Mouse (Mus musculus): ENCODE results near the gene Rab19. TPM values are rescaled to one million over a fixed set of nuclear protein-coding genes. Genes with fewer than 3 reads are reported as not detected.
"Not testable (repeated sequence)": the region's sequence is repeated elsewhere in the genome, so short reads cannot be mapped to it uniquely, and the experiment has no call there.

Rab19 gene
- total RNA-seq, 2 experiments from 2014 or later, result not detected

DNA sequence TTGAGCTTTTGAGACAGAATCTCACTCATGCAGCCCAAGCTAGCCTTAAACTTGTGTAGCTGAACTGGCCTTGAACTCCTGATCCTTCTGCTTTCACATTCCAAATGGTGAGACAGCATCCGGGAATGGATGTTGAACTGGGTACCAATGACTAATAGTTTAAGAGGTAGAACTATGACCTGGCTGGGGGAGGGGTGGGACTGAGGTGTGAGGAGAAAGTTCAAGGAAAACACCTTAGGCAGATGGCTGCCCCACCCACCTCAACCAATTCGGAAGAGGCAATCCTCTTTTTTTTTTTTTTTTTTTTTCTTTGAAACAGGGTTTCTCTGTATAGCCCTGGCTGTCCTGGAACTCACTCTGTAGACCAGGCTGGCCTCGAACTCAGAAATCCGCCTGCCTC is 45.8 kb downstream of the Rab19 start:
- DNase-seq, result no peak
- intact Hi-C loops (cut with DNase I), result no loop called here

GRCm38 (mm10) chr6:39427276-39428003 is 46.5 kb downstream of the Rab19 start:
- intact Hi-C loops (cut with DNase I), result no loop called here
- no peak for DNase-seq

- intact Hi-C loops (cut with DNase I), result no loop called here
- no peak for DNase-seq
These were observed 48.2 kb downstream of the Rab19 start for GRCm38 (mm10) chr6:39429007-39429788.

DNA sequence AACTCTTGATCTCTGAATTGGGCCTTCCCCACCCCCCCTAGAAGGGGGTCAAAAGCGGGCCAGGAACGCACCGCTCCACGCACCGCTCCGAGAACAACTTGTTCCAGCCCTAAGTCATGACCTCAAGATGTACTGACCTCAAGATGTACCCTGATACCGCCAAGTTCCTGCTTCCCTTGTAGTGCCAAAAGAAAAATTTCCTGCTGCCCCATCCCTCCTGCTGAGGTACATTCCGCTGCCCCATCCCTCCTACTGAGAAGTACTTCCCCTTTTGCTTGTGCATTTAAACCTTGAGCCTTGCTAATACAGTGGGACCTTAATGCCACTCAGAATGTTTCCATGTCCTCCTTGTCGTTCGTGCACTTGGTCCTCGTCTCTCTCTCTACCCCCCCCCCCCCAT is 49.7 kb downstream of the Rab19 start:
- intact Hi-C loops (cut with DNase I), result no loop called here
- DNase-seq, result no peak

DNA sequence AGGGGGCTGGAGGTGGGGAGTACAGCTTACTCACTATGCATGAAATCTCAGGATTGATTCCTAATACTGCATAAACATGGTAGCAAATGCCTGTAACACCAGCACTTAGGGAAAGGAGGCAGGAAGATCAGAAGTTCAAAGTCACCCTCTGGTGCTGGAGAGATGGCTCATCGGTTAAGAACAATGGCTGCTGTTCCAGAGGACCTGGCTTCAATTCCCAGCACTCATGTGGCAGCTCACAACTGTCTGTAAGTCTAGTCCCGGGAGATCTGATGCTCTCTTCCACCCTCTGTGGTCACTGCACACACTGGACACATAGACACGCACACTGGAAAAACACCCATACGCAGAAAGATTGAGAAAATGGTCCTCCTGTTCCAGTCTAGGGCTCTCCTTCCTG is 52.2 kb downstream of the Rab19 start:
- no peak for DNase-seq
- intact Hi-C loops (cut with DNase I), result no loop called here

GRCm38 (mm10) chr6:39433701-39434100 is 52.7 kb downstream of the Rab19 start:
- DNase-seq, result no peak
- intact Hi-C loops (cut with DNase I), result no loop called here

DNA sequence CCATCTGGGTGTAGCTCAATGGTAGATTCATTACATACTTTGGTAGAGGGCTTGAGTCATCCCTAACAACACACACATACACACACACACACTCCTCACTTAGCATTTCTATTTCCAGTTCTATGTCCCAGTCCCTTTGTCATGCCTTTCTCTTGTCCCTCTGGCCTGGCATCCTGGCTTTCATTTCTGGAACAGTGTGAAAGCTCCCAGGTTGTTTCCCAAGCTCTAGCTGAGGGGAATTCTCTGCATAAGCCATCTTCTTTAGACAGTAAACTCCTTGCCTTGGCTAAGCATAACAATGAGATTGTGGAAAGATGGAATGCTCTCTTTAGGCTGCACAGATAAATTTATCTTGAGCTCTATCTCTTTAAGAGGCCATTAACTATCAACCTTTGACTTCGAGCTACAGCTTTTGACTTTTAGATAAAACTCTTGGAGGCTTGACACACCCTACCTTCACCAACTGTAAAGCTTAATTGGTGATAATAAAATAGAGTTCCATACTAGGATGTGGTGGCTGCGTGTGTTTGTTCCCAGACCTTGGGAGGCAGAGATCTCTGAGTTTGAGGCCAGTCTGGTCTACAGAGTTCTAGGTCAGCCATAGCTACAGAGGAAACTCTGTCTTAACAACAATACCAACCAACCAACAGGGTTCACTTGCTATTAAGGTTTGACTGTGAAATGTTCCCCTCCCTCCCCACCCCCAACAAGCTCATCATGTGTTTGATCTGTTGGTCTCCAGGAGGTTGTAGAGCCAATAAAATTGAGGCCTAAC is 53.3 kb downstream of the Rab19 start:
- DNase-seq, result no peak
- intact Hi-C loops (cut with DNase I), result no loop called here

- no peak for DNase-seq
- intact Hi-C loops (cut with DNase I), result no loop called here
These were observed 54.0 kb downstream of the Rab19 start for GRCm38 (mm10) chr6:39434886-39435492.

GRCm38 (mm10) chr6:39435875-39436274 is 54.9 kb downstream of the Rab19 start:
- intact Hi-C loops (cut with DNase I), result no loop called here
- DNase-seq, result no peak

DNA sequence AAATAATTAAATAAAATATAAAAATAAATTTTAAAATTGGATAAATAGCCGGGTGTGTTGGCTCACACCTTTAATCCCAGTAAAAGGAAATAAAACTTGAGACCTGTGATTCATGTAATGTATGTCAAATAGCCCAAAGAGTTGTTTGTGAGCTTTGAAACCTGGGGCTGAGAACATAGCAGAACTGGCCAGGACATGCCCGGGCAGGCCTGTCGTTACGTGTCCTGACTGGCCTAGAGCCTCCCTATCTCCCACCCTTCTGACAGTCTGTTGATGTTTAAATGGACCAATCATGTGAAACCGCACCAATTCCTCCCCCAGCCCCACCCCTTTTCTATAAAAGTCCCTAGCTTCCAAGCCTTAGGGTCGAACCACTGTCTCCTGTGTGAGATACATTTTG is 56.5 kb downstream of the Rab19 start:
- intact Hi-C loops (cut with DNase I); DNase-seq: not testable (repeated sequence)

Other genes with a start within 250 kb of the Rab19 start
- gene Kdm7a, start 174.4 kb upstream of the Rab19 start, total RNA-seq (2021), result 10 to 100 TPM; 19.8 to 20.3 TPM
- gene Slc37a3, start 3.5 kb upstream of the Rab19 start, total RNA-seq (2021), result 10 to 100 TPM; 14.2 to 15.1 TPM
- 10 to 100 TPM; 15.6 to 18.4 TPM for gene Mkrn1, start 39.3 kb downstream of the Rab19 start, total RNA-seq (2021)
- gene Dennd2a, start 176.7 kb downstream of the Rab19 start, total RNA-seq (2021), result 1 to 10 TPM; 3.0 to 3.2 TPM
- gene Adck2, start 192.7 kb downstream of the Rab19 start, total RNA-seq (2021), result 1 to 10 TPM; 3.9 to 6.9 TPM
- gene Gm42420, start 204.6 kb downstream of the Rab19 start, total RNA-seq (2021), result under 1 TPM in 1 of 2 experiments, not detected in 1; 0.64 TPM
- 100 to 1,000 TPM; 403 to 433 TPM for gene Ndufb2, start 211.4 kb downstream of the Rab19 start, total RNA-seq (2021)

All from gastrocnemius, postnatal 36 days (tissue).